Mouse (Mus musculus): ENCODE measurements around the gene Taz.

DNA sequence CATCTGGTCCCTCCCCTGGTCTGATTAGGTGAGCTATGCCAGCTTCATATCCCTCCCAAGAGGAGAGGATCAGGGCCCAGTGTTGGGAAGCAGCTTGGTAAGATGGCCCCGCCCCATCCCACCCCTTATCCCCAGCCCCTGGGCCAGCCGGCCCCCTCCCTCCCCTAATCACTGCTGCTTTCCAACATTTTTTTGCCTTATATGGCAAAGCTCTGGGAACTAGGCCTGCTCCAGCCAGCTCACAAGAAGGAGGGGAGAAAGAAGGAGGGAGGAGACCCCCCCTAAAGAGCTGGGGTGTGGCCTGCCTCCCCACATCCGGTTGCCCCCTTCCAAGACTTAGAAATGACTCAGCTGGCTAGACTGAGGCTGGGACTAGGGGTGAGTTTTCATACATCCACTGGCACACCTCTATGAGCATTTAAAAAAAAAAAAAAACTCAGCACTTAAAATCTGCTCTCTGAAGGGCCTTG, 37.1 kb upstream of the Taz start:
- no peak for TF ChIP-seq CTCF (IDR thresholded peaks at IDR 0.05; ENCODE audit: low read depth, low read length)
- no peak for TF ChIP-seq POLR2A (IDR thresholded peaks at IDR 0.05; ENCODE audit: insufficient read depth, low read length)
